Mouse (Mus musculus) adrenal gland, postnatal 14 days (tissue): Measurements from ENCODE around the gene Fam214b. TPM values are rescaled to one million over a fixed set of nuclear protein-coding genes. Genes with fewer than 3 reads are reported as not detected.

Experiments used
- DNase-seq: peaks from one replicate; pipeline ENCODE4 v3.0.0; 2021; ENCODE audit warnings: mixed read lengths
- total RNA-seq: library from RNA; stranded (reverse); gene quantifications from 2 replicates; pipeline ENCODE4 v1.2.3, GENCODE M21; 2021

Gene Fam214b
- total RNA-seq, 1 experiment from 2014 or later: 36.6 TPM

DNA sequence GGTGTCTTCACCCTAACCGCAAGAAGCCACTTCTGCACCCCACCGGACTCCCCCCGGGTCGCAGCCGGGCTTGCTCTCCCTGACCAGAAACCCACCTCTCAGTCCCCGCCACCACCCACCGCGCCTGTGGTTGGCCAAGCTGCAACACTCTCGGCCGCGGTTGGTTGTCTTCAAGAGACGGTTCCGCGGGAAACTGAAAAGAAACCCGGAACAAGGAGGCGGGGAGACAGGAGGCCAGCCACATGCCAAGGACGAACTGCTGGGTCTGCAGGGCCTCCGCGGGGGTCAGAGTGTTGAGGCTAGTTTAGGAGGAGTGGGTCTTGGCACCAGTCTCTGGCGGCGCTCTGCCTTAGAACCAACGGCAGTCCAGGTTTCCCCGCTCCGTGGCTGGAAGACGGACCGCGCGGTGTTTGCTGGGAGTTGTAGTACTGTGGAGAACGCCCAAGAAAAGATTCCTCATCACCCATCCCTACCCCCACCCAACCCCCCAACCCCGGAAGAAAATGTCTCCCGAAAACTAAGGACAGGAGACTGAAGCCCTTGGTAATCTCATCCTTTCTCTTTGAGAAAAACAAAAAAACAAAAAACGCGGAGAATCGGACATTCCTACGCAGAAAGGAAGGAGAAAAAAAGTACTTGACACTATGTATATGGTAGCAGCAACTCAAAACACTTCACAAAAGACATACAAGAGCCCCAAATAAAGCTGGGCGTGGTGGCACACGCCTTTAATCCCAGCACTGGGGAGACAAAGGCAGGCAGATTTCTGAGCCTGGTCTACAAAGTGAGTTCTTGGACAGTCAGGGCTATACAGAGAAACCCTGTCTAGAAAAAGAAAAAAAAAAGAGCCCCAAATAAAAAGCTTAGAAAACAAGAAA, 35.6 kb downstream of the Fam214b start, which contains the start of gene Fancg:
TSS of gene Fancg (minus strand) at position 346 of the 878 bp plus-strand sequence.
- DNase-seq: peak; percentile 91

DNA sequence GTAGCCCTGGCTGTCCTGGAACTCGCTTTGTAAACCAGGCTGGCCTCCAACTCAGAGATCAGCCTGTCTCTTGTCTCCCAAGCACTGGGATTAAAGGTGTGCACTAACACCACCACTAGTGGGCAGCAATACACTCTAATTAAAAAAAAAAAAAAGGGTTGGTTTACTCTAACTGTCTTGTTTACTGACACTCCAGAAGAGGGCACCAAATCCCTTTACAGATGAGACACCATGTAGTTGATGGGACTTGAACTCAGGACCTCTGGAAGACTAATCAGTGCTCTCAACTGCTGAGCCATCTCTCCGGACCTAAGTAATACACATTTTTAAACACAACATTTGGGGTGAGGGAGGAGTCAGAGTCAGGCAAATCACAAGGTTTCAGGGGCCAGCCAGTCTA, 40.3 kb downstream of the Fam214b start:
- peak; percentile 40 for DNase-seq

DNA sequence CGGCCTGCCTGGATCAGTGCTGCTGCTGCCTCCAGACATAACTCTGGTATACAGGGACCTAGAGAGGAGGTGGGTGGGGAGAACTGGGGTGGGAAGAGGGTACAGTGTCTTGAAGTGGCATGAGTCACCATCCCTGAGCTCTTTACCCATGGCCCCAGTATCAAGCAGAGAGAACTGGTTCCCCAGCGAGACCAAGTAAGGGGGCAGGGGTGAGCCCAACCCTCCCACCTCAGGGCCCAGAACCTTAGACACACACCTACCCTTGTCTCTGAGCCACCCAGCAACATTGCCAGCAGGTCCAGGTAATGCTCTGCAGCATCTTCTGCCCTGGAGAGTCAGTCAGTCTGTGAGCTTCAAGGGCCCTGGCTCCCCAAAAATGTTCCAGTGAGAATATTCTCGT, 41.1 kb downstream of the Fam214b start:
- DNase-seq: no peak

DNA sequence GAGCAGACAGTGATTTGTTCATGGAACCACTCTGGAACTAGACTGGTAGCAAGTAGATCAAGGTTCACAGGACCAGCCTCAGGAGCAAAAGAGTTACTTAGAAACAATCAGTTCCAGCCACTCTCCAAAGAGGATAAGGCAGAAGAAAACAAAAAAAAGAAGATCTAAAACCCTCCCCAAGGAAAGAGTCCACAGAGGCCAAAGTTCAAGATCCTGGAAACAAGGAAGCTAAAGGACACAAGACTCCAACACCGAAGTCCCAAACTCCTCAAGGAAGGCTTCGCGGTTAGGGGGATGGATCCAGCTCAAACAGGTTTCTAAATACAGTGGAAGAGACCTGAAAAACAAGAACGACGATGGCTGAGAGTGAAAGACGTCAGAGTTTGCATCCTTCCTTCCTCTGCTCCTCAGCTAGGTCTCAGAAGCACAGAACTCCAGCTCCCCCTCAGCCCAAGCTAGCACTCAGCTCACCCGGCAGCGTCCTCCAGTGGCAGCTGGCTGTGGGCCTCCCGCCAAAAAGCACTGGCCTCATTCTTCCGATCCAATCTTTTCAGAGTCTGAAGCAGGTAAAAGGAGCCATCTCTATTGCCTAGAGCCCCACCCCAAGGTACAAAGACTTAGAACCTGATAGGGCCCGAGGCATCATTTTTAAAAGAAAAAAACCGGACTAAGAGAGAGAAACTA, 43.1 kb downstream of the Fam214b start:
- no peak for DNase-seq

DNA sequence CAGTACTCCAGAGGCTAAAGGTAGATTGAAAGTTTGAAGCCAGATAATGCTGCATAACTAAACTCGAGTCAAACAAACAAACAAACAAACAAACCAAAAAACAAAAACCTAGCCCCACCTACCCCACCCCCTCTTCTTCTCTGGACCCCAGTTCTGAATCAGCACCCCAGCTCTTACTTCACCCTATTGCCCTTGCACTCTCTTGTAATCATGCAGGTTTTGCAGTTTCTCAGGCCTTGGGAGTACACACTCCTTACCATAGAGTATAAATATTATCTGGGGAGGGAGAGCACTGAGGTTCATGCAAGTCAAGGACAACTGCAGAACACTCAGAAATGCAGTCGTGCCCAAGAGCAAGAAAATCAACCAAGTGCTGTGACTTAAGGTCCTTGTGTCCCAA, 44.7 kb downstream of the Fam214b start:
- no peak for DNase-seq

DNA sequence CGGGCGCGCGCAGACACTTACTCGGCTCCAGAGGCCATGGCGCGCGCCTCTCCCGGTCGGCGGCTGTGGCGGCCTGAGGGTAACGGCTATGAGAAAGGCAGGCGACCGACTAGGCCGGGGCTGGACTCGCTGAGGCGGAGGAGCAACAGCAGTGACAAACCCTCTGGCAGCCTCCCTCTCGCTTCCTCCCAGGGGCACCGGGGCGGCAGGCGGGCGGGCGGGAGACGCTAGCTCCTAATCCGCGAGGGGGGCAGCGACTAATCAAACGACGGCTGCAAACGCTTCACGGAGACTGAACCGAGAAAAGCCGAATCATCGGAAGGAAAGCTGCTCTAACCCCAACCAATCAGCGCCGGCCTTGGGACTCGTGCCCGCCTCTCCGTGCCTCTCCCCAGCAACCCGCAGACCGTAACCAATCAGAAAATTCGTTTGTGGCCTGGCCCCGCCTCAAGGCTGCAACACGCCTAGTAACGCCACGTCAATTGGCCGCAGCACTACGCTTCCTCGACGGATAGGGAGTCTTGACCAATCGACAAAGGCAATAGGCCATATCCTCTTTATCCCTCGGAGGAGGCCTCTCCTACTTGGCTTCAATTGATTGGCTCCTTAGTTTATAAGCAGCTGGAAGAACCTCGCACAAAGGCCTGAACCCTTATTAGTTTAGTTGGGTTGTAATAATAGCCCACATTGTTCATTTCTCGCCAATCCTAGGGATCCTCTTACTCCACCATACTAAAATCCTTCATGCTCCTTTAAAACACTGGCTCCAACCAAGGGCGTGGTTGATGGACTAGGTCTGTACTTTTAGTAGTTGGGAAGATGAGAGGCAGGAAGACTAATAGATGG, 45.7 kb downstream of the Fam214b start, which contains the start of gene Vcp:
TSS of gene Vcp (minus strand) at position 367 of the 846 bp plus-strand sequence.
- peak; percentile 99 for DNase-seq

DNA sequence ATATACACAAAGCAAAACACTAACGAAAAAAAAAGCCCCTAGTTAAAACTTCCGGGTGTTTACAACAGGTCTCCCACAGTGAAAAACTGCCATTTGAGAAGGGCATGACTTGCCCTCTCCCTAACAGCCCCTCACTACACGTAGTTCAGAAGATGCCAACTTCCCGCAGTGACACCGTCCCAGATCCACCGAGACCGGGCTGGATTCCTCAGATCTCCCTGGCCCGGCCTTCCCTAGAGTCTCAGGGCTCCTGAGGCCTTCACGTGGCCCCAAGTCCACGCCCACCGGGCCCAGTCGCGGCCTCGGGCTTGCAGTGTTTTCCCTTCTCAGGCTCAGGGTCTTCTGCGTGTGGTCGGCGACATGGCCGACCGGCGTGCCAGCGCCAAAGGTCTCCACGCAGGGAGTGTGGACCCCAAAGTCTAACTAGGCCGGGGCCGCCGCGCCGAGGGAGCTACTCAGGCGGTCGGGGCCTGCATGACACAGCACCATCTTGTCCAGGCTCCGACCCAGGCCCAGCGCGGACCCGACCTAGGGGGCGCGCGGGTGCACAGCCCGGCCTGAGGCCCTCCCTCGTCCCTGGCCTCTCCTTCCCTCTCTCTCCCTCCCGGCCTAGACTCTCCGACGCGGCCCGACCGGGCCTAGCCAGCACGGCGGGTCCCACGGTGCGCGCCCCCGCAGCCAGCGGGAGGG, 46.4 kb downstream of the Fam214b start:
- peak; percentile 91 for DNase-seq

DNA sequence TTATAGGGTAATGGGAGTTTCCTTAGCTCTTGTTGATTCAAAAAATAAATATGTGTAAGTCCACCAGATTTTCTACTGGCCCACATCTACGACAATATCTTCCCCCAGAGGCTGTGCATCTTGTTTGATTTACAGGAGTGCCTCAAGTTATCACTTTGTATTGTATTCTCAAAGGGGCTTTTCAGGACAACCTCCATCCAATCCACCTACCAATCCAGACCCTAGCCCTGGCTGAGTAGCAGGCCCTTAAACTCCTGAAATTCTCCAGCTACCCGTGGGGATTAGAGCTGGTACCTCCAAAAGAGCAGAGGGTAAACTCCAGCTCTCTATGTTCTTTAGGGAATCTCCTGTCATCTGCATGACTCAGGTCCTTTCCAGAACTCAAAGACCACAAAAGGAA, 48.0 kb downstream of the Fam214b start:
- DNase-seq: no peak

DNA sequence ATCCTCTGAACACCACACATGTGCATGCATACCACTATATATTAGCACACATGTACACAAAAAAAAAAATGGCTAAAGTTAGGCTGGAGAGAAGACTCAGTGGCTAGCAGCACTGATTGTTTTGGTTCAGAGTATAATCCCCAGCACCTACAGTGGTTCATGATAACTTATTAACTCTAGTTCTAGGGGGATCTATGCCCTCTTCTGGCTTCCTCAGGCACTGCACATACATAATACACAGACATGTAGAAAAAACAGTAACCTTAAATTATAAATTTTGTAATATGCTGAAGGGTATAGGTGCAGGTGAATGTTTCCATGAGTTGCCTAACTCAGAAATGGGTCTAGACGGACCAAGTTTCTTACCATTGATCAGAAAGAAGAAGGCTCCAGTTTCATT, 57.7 kb downstream of the Fam214b start:
- no peak for DNase-seq

Other genes with a start within 250 kb of the Fam214b start
- not detected in 2 replicates for gene Fam205a1, start 192.3 kb downstream of the Fam214b start, total RNA-seq
- gene Gm12394, start 189.4 kb downstream of the Fam214b start, total RNA-seq: 0.11 TPM in 1 of 2 replicates, not detected in the other
- gene Fam205c, start 172.0 kb downstream of the Fam214b start, total RNA-seq: not detected in 2 replicates
- gene Phf24, start 129.6 kb downstream of the Fam214b start, total RNA-seq: 0.56 and 3.8 TPM in 2 replicates
- gene Dnajb5, start 96.4 kb downstream of the Fam214b start, total RNA-seq: 17.6 and 18.4 TPM in 2 replicates
- not detected in 2 replicates for gene 1700022I11Rik, start 76.6 kb downstream of the Fam214b start, total RNA-seq
- gene Vcp, start 45.7 kb downstream of the Fam214b start, total RNA-seq: 265 and 269 TPM in 2 replicates
- gene Fancg, start 35.7 kb downstream of the Fam214b start, total RNA-seq: 8.7 and 10.2 TPM in 2 replicates
- gene Pigo, start 20.4 kb downstream of the Fam214b start, total RNA-seq: 16.8 and 17.3 TPM in 2 replicates
- 200 and 206 TPM in 2 replicates for gene Stoml2, start 14.5 kb downstream of the Fam214b start, total RNA-seq
- gene Unc13b, start 12.7 kb upstream of the Fam214b start, total RNA-seq: 12.1 and 13.9 TPM in 2 replicates
- gene Atp8b5, start 220.9 kb upstream of the Fam214b start, total RNA-seq: 0.56 and 0.67 TPM in 2 replicates